Mouse (Mus musculus): Measurements from ENCODE around the gene Slc2a10. TPM values are rescaled to one million over a fixed set of nuclear protein-coding genes. Genes with fewer than 3 reads are reported as not detected.

The Slc2a10 gene
- polyA plus RNA-seq, 1 experiment: 0.40 TPM

DNA sequence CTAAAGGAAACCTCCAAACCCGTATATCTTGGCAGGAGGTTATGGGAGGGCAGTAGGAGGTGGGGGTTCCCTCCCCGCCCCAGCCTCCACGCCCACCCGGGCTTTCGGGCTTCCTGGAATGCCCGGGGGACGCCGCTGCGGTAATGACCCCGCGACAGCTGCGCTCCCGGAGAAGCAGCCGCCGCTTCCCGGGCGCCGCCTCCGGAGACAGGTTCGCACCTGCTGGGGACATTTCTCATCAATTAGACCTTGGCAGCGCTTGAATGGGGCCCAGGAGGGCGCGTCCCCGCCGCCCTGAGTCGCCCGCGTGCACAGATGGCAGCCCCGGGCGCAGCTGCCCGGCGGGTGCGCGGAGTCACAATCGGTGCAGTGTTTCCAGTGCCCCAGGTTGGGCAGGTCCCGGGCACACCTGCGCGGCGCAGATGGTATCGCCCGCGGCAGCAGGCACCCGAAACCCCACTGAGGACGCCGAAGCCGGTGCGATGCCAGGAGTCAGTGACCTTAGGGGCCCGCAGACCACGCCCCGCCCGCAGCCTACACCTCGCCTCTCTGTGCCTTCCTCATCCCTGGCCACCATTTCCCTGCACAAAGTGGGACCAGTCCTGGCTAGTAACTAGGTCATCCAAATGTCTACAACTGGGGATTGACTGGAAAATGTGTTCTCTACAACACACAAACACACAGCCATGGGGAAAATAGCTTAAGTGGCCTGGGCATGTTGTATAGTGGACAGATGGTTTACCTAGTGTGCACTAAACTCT lies 59.9 kb downstream of the Slc2a10 start:
- H3K4me3 ChIP-seq (ENCODE audit: insufficient read depth, low read depth, low read length): no peak overlapping the region
- H3K27ac ChIP-seq (replicated peaks; ENCODE audit: low read depth, low read length): no peak overlapping the region
- no peaks in the 10 kb centered on the region for H3K4me1 ChIP-seq (ENCODE audit: control insufficient read depth, insufficient read depth, insufficient read length, low read length)

DNA sequence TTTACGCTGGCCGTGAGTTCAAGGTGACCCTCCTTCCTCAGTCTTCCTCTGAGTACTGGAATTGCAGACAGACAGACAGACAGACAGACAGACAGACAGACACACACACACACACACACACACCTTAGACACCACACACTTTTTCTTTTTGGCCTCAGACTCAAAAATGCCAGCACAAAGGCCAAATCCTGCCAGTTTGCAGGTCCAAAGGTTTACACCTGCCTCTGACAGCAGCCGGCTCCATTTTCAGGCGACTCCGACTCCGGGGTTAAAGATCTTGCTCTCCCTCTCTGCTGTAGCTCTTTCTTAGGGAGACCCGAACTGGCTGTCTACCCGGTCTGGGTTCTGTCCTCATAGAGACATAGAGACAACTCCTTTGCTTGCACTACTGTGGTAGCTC lies 60.5 kb downstream of the Slc2a10 start:
- H3K4me3 ChIP-seq (ENCODE audit: insufficient read depth, low read depth, low read length): no peak overlapping the region
- H3K4me1 ChIP-seq (ENCODE audit: control insufficient read depth, insufficient read depth, insufficient read length, low read length): no peaks in the 10 kb centered on the region
- H3K27ac ChIP-seq (replicated peaks; ENCODE audit: low read depth, low read length): no peak overlapping the region

DNA sequence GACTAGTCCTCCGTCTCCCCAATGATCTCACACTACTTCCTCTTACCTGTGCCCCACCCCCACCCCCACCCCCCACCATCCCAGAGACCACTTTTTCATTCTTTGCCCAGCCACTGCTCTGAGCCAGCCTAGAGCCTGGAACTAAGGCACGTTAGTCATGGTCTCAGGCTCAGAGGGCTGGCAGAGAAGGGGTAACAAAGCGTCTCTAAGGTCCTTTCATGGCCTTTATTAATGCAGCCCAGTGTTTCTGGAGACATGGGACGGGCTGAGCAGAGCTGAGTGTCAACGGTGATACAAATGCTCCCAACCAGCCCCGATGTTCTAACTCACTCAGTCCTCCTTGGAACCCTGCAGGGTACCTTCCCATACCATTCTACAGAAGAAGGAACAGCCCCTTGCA lies 61.0 kb downstream of the Slc2a10 start:
- Histone ChIP-seq H3K4me1 (ENCODE audit: control insufficient read depth, insufficient read depth, insufficient read length, low read length) (no peaks in the 10 kb centered on the region), H3K27ac (replicated peaks; ENCODE audit: low read depth, low read length) (no peak overlapping the region), H3K4me3 (ENCODE audit: insufficient read depth, low read depth, low read length) (no peak overlapping the region)

DNA sequence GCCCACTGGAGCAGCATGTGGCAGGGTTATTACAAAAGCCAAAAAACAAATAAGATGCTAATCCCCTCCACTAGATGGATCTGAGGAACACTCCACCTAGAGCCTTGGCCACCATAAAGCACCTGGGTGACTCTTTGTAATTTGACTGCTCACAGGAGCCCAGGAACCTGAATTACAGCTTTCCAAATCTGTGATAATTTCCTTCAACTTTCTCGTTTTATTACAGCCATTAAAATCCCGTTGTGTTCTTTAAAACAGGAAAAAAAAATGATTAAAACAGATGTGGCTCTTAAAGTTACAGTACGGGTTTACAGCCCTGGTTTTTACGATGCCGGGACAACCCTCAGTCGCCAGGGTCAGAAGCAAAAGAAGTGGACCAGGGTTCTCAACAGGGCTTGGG lies 63.3 kb downstream of the Slc2a10 start:
- no peaks in the 10 kb centered on the region for H3K4me1 ChIP-seq (ENCODE audit: control insufficient read depth, insufficient read depth, insufficient read length, low read length)
- no peak overlapping the region for H3K4me3 ChIP-seq (ENCODE audit: insufficient read depth, low read depth, low read length)
- H3K27ac ChIP-seq (replicated peaks; ENCODE audit: low read depth, low read length): no peak overlapping the region

DNA sequence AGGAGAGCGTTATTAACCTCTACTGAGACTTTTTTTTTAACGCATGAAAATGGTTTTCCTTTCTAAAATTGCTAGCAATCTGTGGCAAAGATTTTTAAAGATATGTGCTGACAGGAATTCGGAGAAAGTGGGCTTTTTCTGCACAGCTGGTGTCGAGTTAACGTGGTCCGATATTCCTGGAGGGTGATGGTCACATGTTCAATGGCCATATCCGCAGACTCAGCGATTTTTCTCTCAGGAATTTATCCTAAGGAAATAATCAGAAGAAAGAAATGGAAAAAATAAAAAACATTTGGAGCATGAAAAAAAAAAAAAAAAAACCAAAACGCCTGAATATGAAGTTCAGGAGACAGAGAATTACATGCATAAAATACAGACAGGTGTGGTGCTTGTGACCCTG lies 64.2 kb downstream of the Slc2a10 start:
- no peak overlapping the region for H3K4me3 ChIP-seq (ENCODE audit: insufficient read depth, low read depth, low read length)
- H3K27ac ChIP-seq (replicated peaks; ENCODE audit: low read depth, low read length): no peak overlapping the region
- no peaks in the 10 kb centered on the region for H3K4me1 ChIP-seq (ENCODE audit: control insufficient read depth, insufficient read depth, insufficient read length, low read length)

DNA sequence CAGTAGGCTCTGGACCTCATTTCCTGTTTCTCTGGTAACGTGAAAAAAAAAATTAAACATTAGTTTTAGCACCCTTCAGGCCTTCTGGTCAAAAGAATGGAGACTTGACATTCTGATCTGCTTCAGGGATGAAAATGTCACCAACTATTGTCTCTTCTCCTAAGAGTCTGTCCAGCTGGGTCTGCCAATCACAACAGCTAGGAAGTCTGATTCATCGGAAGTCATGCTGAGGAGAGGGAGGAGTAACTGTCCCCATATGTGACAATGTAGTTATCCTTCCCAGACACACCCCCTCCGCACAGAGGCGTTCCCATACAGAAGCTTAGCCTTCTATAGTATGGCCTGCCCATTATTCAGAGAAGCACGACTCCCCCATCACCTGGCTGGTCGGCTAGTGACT lies 65.3 kb downstream of the Slc2a10 start:
- Histone ChIP-seq H3K27ac (replicated peaks; ENCODE audit: low read depth, low read length) (no peak overlapping the region), H3K4me1 (ENCODE audit: control insufficient read depth, insufficient read depth, insufficient read length, low read length) (no peaks in the 10 kb centered on the region), H3K4me3 (ENCODE audit: insufficient read depth, low read depth, low read length) (no peak overlapping the region)

Other genes starting within 250 kb of the Slc2a10 start
- 12.3 and 12.6 TPM in 2 replicates for gene Slc35c2, start 215.9 kb upstream of the Slc2a10 start, polyA plus RNA-seq (2012; ENCODE audit: insufficient read depth, insufficient read length, missing spikeins)
- gene Elmo2, start 177.3 kb upstream of the Slc2a10 start, polyA plus RNA-seq (2012; ENCODE audit: insufficient read depth, insufficient read length, missing spikeins): 20.5 and 22.4 TPM in 2 replicates
- not detected in 2 replicates for gene Zfp663, start 135.1 kb upstream of the Slc2a10 start, polyA plus RNA-seq (2012; ENCODE audit: insufficient read depth, insufficient read length, missing spikeins)
- gene Zfp334, start 115.5 kb upstream of the Slc2a10 start, polyA plus RNA-seq (2012; ENCODE audit: insufficient read depth, insufficient read length, missing spikeins): 0.67 and 0.83 TPM in 2 replicates
- gene Ocstamp, start 103.4 kb upstream of the Slc2a10 start, polyA plus RNA-seq (2012; ENCODE audit: insufficient read depth, insufficient read length, missing spikeins): 1.1 TPM in 1 of 2 replicates, not detected in the other
- gene Slc13a3, start 30.6 kb upstream of the Slc2a10 start, polyA plus RNA-seq (2012; ENCODE audit: insufficient read depth, insufficient read length, missing spikeins): 2.1 and 2.3 TPM in 2 replicates
- gene Trp53rka, start 10.5 kb upstream of the Slc2a10 start, polyA plus RNA-seq (2012; ENCODE audit: insufficient read depth, insufficient read length, missing spikeins): 4.9 and 11.0 TPM in 2 replicates
- 1.4 and 4.3 TPM in 2 replicates for gene Eya2, start 91.2 kb downstream of the Slc2a10 start, polyA plus RNA-seq (2012; ENCODE audit: insufficient read depth, insufficient read length, missing spikeins)